Mouse (Mus musculus) cortical plate, adult 2 months (tissue): ENCODE data around the gene Crim1.
A peak's percentile ranks its signal among the peaks of the same experiment; 100 is the strongest.

ENCODE experiments used
- CTCF ChIP-seq: fragments of 200-500 bp; IDR thresholded peaks from 2 replicates; pipeline ENCODE4 v1.5.1; 2011; ENCODE audit warnings: mild to moderate bottlenecking, control low read depth, low read length; ENCODE audit not compliant: insufficient read depth; ENCODE audit errors: extremely low read depth
- POLR2A ChIP-seq: fragments of 200-500 bp; IDR thresholded peaks from 2 replicates; pipeline ENCODE4 v1.6.1; 2011; ENCODE audit warnings: mild to moderate bottlenecking, low read length, control low read depth; ENCODE audit not compliant: insufficient read depth; ENCODE audit errors: extremely low read depth

DNA sequence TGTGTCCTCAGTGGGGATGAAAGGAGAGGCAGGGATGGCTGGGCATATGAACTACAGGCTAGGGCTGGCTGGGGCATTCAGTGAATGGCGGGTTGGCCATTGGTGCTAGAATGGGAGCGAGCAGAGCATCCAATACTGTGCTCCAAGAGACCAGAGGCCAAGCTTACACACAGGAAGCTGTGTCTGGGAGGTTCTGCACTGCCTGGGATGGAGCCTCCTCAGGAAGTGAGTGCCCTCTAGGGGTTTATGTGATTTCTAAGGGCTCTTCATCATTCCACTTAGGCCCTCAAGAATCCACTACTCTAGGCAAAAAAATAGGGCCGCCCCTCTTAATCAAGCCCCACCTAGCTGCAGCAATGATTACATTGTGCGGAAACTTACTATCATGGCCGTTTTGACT is 98.1 kb downstream of the Crim1 start:
- TF ChIP-seq CTCF (peak; percentile 40), POLR2A (no peak)
